Mouse (Mus musculus) heart, embryonic 13.5 days (tissue): ENCODE measurements around the gene Gm9922. TPM values are rescaled to one million over a fixed set of nuclear protein-coding genes. Genes with fewer than 3 reads are reported as not detected.

ENCODE experiments used
- polyA plus RNA-seq: library from polyadenylated mRNA; unstranded; fragments of >200 nt; fragmentation: Nextera tagmentation; extraction: Ambion mirVana; gene quantifications from 2 replicates; pipeline ENCODE4 v1.2.1, GENCODE M21; 2015

The Gm9922 gene
- polyA plus RNA-seq, 1 experiment from 2014 or later, result 3.1 TPM

Other genes with a start within 250 kb of the Gm9922 start
- gene Tbc1d4, start 120.6 kb downstream of the Gm9922 start, polyA plus RNA-seq, result 18.5 and 21.5 TPM in 2 replicates
- 71.3 and 82.9 TPM in 2 replicates for gene Commd6, start 89.1 kb downstream of the Gm9922 start, polyA plus RNA-seq
- 91.5 and 108 TPM in 2 replicates for gene Uchl3, start 75.8 kb downstream of the Gm9922 start, polyA plus RNA-seq
- 138 TPM in 2 replicates for gene Lmo7, start 143 bp upstream of the Gm9922 start, polyA plus RNA-seq